ENCODE assay signal across 29 mouse cellular contexts in the genomic region with DNA sequence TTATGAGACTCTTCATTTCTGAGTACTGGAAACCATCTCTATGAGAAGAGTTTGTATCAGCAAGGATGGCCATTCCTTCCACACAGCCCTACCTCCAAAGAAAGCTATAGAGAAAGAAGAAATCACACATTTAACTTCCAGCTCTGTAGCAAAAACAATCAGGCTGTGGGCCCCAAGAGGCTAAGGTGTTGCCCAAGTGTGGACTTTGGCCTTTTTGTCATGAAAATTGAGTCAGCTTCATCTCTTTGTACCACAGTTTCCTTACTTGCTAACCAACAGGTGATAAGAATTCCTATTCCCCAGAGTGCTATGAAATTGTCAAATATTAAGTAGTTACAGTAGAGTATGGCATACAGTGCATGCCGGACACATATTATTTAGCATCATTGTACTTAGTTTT.
A peak's percentile ranks its signal among the peaks of the same experiment; 100 is the strongest.
DNase-seq lines count a peak whose midpoint lies in the region; ATAC-seq and TF ChIP-seq lines count a peak whose summit lies in the region.
"Had no signal": no experiment of that assay in that cellular context is flagged by ENCODE, and none has a peak within 500 bp of the region (broad histone marks: within the 10 kb centered on the region; RNA-seq: fewer than 3 reads in every experiment).

No protein-coding gene starts in this region.

- H3K36me3 ChIP-seq in intestine, embryonic 15.5 days: no peaks in the 10 kb centered on the region
- H3K36me3 ChIP-seq in intestine, postnatal 0 days (ENCODE audit: control insufficient read depth, insufficient read depth): no peaks in the 10 kb centered on the region
- H3K36me3 ChIP-seq in stomach, embryonic 16.5 days (ENCODE audit: control insufficient read depth, insufficient read depth, low read length): no peaks in the 10 kb centered on the region
- H3K36me3 ChIP-seq: embryonic facial prominence, embryonic 13.5 days; embryonic facial prominence, embryonic 15.5 days; forebrain, embryonic 10.5 days; forebrain, embryonic 12.5 days; G1E had no signal

- H3K27me3 ChIP-seq in cerebellum, adult 2 months (ENCODE audit: control insufficient read depth, insufficient read depth, low read length): no peaks in the 10 kb centered on the region
- no peaks in the 10 kb centered on the region for H3K27me3 ChIP-seq in intestine, embryonic 15.5 days (replicated peaks)
- H3K27me3 ChIP-seq in intestine, postnatal 0 days (replicated peaks; ENCODE audit: control insufficient read depth, insufficient read depth, low read length): no peaks in the 10 kb centered on the region
- H3K27me3 ChIP-seq in stomach, embryonic 16.5 days (ENCODE audit: control insufficient read depth, insufficient read depth, low read length): no peaks in the 10 kb centered on the region
- H3K27me3 ChIP-seq: CH12.LX; embryonic facial prominence, embryonic 13.5 days; embryonic facial prominence, embryonic 15.5 days; forebrain, embryonic 12.5 days; Patski had no signal

- H3K4me1 ChIP-seq in cerebellum, adult 2 months (ENCODE audit: control insufficient read depth, insufficient read depth, low read length): peaks cover 45% of the 10 kb centered on the region
- no peaks in the 10 kb centered on the region for H3K4me1 ChIP-seq in intestine, embryonic 15.5 days (replicated peaks)
- H3K4me1 ChIP-seq in intestine, postnatal 0 days (replicated peaks; ENCODE audit: control insufficient read depth, insufficient read depth, low read length): no peaks in the 10 kb centered on the region
- H3K4me1 ChIP-seq in stomach, embryonic 16.5 days (ENCODE audit: control insufficient read depth, insufficient read depth, low read length): no peaks in the 10 kb centered on the region
- H3K4me1 ChIP-seq: forebrain, embryonic 10.5 days; forebrain, embryonic 12.5 days had no signal

- H3K27ac ChIP-seq in cerebellum, adult 2 months (ENCODE audit: insufficient read depth, low read length): peak overlapping the region; percentile 72; the same call in 1 of the 2 replicates
- no peak overlapping the region for H3K27ac ChIP-seq in intestine, embryonic 15.5 days
- 0 out of 2 replicates have a peak overlapping the region, but pooled peaks have one; percentile 54 for H3K27ac ChIP-seq in intestine, postnatal 0 days (ENCODE audit: low read depth, low read length)
- H3K27ac ChIP-seq in stomach, embryonic 16.5 days (ENCODE audit: low read length): no peak overlapping the region
- H3K27ac ChIP-seq: embryonic facial prominence, embryonic 13.5 days; embryonic facial prominence, embryonic 15.5 days; forebrain, embryonic 10.5 days; forebrain, embryonic 12.5 days had no signal

- 98% methylated on average over 1 of the region's 1 CpGs for WGBS in cerebellum, adult 2 months
- WGBS in intestine, embryonic 15.5 days: 87% methylated on average over 1 of the region's 1 CpGs
- WGBS in intestine, postnatal 0 days: 41% methylated on average over 1 of the region's 1 CpGs
- WGBS in stomach, embryonic 16.5 days: 85% methylated on average over 1 of the region's 1 CpGs

- no peak for DNase-seq in cerebellum, adult 2 months
- no peak for DNase-seq in cerebellum, postnatal 25 days
- DNase-seq in right cerebral cortex, postnatal 36 days (ENCODE audit: low spot score in 2 of 2): no peak
- no peak for DNase-seq in frontal cortex, postnatal 36 days (ENCODE audit: low spot score in 2 of 2)
- DNase-seq in adrenal gland, postnatal 14 days: no peak
- DNase-seq: adrenal gland, adult 8-10 months; adrenal gland, postnatal 25 days; B cell, adult 2 months; cerebellum, adult 11 months; cerebellum, adult 18-20 months; cerebellum, adult 9-10 months; cerebellum, postnatal 10 days; cerebellum, postnatal 36 days; embryo, embryonic 11 days had no signal

- no peaks in the 10 kb centered on the region for H3K9me3 ChIP-seq in intestine, embryonic 15.5 days
- H3K9me3 ChIP-seq in intestine, postnatal 0 days (ENCODE audit: control insufficient read depth): no peaks in the 10 kb centered on the region
- no peaks in the 10 kb centered on the region for H3K9me3 ChIP-seq in stomach, embryonic 16.5 days (replicated peaks; ENCODE audit: control insufficient read depth, low read length)
- H3K9me3 ChIP-seq: embryonic facial prominence, embryonic 13.5 days; embryonic facial prominence, embryonic 15.5 days; forebrain, embryonic 10.5 days; forebrain, embryonic 12.5 days had no signal

- TF ChIP-seq CTCF in cerebellum, adult 2 months (IDR thresholded peaks at IDR 0.05; ENCODE audit: borderline replicate concordance, insufficient read depth, low read depth, low read length): no peak
- TF ChIP-seq CTCF in intestine, postnatal 0 days (IDR thresholded peaks at IDR 0.05; ENCODE audit: low read depth): no peak

- H3K4me2 ChIP-seq in intestine, embryonic 15.5 days (replicated peaks): no peak overlapping the region
- H3K4me2 ChIP-seq in intestine, postnatal 0 days (replicated peaks; ENCODE audit: low read depth): no peak overlapping the region
- H3K4me2 ChIP-seq in stomach, embryonic 16.5 days (ENCODE audit: low read depth, low read length): no peak overlapping the region
- H3K4me2 ChIP-seq: embryonic facial prominence, embryonic 13.5 days; embryonic facial prominence, embryonic 15.5 days; forebrain, embryonic 12.5 days had no signal

- H3K4me3 ChIP-seq in cerebellum, adult 2 months (replicated peaks; ENCODE audit: insufficient read depth, low read depth, low read length): no peak overlapping the region
- no peak overlapping the region for H3K4me3 ChIP-seq in intestine, embryonic 15.5 days (replicated peaks)
- H3K4me3 ChIP-seq in intestine, postnatal 0 days (ENCODE audit: low read depth, low read length): no peak overlapping the region
- H3K4me3 ChIP-seq in stomach, embryonic 16.5 days (replicated peaks; ENCODE audit: low read length): no peak overlapping the region
- H3K4me3 ChIP-seq: embryonic facial prominence, embryonic 13.5 days; embryonic facial prominence, embryonic 15.5 days; erythroblast, embryonic 14.5 days; forebrain, embryonic 10.5 days; forebrain, embryonic 12.5 days had no signal

- no peak overlapping the region for H3K9ac ChIP-seq in intestine, embryonic 15.5 days
- no peak overlapping the region for H3K9ac ChIP-seq in intestine, postnatal 0 days (ENCODE audit: low read depth, low read length)
- no peak overlapping the region for H3K9ac ChIP-seq in stomach, embryonic 16.5 days (ENCODE audit: low read length)
- H3K9ac ChIP-seq: embryonic facial prominence, embryonic 13.5 days; embryonic facial prominence, embryonic 15.5 days; forebrain, embryonic 12.5 days had no signal

- no peak for TF ChIP-seq POLR2A in cerebellum, adult 2 months (IDR thresholded peaks at IDR 0.05; ENCODE audit: borderline replicate concordance, insufficient read depth, low read length)

- ATAC-seq in intestine, embryonic 15.5 days: peak; percentile 91
- ATAC-seq in intestine, postnatal 0 days: peak; percentile 90
- 0 out of 2 replicates have a peak, but pooled peaks have one; percentile 33 for ATAC-seq in stomach, embryonic 16.5 days (ENCODE audit: insufficient read depth, low FRiP score)
- ATAC-seq: activated CD4-positive, CD25-positive, alpha-beta regulatory T cell, adult 4 months; CD4-positive, CD25-positive, alpha-beta regulatory T cell, adult 4 months; forebrain, embryonic 14.5 days; forebrain, embryonic 16.5 days; Patski had no signal

Comparison
In these comparisons a context has a peak if more than half of its experiments do, and no peak if none do; other contexts are left out.
1. H3K27ac ChIP-seq: peak in cerebellum, adult 2 months (single experiment) and intestine, postnatal 0 days (single experiment); none in intestine, embryonic 15.5 days (single experiment) and stomach, embryonic 16.5 days (single experiment).
2. ATAC-seq: peak in every context shown above with its lines; median percentile 91 in intestine, embryonic 15.5 days; 90 in intestine, postnatal 0 days; 33 in stomach, embryonic 16.5 days.